Mouse (Mus musculus) adrenal gland, postnatal 25 days (tissue): ENCODE measurements at regions not wholly inside any gene's neighbourhood (a gene's known extent, or its start where the extent isn't known, plus 50 kb on each side); places are given as distances from the start of the nearest gene placed in this dataset.

Experiments used
- DNase-seq: peaks from one replicate; pipeline ENCODE4 v3.0.0; 2021; ENCODE audit warnings: mixed read lengths

- DNase-seq, result no peak
Measured at GRCm38 (mm10) chr8:82702044-82702443, 71.9 kb downstream of the Zfp330 start.

DNA sequence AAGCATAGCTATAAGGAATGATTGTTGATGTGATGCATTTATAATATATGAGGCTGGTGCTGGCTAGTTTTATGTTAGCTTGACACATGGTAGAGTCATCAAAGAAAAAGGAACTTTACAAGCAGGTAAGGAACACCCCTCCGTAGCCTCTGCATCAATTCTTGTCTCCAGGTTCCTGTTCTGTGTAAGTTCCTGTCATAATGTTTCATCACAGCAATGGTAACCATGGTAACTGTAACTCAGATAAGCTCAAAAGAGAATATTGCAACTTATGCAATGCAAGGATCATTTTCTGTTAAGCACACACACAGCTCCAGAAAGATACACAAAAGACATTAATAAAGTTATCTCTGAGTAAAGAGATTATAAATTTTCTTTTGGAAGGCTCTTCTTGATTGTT, 73.5 kb downstream of the Zfp330 start:
- DNase-seq, result no peak

- no peak for DNase-seq
Measured at GRCm38 (mm10) chr8:82699221-82699620, 74.7 kb downstream of the Zfp330 start.

DNA sequence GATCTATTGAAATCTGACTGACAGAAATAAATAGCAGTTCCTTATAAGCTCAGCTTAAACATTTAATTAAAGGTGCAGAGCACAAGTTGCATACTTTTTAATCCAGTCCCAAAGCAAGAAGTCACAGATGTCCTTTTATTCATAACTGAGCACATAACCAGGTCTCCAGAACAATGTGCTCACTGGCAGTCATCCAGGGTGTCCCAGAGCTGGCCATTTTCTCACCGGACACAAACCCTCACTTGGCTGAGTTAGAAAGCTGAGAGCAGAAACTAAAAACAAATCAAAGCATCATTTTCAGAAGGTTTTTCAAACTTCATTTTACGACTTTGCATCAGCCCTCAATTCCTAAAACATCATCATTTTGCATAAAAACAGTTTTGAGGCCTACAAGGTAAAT, 75.9 kb downstream of the Zfp330 start:
- DNase-seq, result no peak

- DNase-seq, result no peak
Measured at GRCm38 (mm10) chr8:82693086-82693485, 80.9 kb downstream of the Zfp330 start.

- DNase-seq, result peak; percentile 34
Measured at GRCm38 (mm10) chr8:82689322-82689721, 84.6 kb downstream of the Zfp330 start.

DNA sequence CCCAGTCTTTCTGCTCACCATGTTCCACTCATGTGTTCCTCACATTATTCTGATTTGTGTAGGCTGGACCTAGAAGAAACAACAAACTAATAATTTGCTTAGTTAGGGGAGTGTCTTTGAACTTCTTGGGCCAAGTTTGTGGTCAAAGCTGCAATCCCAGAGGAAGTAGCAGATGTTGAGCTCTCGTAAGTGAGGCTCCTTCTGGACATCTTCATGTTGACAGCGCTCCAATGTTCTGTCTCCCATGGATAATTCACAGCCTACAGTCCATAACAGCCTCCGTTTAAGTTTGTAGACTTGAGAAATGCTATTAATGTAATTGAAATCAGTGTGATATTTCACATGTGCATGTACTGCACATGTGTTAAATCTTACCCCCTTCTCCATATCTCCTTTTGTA, 88.0 kb downstream of the Zfp330 start:
- no peak for DNase-seq

- DNase-seq, result no peak
Measured at GRCm38 (mm10) chr8:82678793-82679192, 95.2 kb downstream of the Zfp330 start.

DNA sequence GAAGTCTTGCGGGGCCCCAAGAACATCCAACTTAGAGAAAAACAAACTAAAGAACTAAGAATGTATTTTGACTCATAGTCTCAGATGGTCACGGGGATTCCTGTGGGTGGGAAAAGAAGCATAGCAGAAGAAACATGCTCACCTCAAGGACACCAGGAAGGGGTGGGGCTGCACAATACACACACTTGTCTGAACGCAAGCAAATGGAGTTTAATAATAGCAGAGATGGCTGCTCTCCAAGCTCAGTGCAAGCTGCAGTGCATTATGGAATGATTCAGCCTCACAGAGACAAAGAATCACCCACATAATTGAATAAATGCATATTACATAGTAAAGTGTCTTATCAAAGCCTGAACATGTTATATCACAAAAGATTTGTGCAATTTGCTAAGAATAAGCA, 96.2 kb downstream of the Zfp330 start:
- DNase-seq, result no peak

GRCm38 (mm10) chr8:82669241-82669640, 104.7 kb downstream of the Zfp330 start:
- no peak for DNase-seq

DNA sequence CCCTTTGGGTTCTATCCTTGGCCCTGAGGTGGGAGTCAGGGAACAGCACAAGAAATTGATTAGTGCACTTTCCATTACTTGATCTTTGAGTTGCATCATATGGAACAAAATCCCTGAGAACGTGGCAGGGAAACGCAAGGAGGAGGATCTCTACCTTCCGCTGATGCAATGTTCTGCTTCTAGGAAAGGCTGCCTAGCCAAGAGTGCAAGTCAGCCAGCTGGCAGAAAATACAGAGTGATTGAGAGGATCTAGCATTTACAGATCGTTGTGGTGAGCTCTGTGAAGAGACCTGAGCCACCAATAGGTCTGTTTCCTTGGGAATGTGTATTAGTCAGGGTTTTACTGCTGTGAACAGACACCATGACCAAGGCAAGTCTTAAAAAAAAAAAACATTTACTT, 108.8 kb downstream of the Zfp330 start:
- no peak for DNase-seq

- DNase-seq, result no peak
Measured at GRCm38 (mm10) chr8:82640502-82640901, 133.5 kb downstream of the Zfp330 start.

DNA sequence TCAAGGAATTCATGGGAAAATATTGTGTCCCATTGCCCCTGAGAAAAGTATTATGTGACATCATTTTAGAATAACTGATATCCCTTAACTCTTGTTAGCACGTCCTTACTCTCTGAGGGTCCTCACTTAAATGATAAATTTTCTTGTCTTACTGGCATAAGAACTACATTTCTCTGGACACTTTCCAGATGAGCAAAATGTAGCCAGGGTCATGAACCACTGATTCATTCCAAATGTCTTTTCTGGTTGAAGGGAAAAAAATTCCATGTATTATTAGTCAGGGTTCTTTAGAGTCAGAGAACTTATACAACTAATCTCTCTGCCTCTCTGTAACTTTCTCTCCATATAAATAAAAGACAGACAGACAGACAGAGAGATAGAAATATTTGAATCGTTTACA, 143.5 kb downstream of the Zfp330 start:
- DNase-seq, result no peak

DNA sequence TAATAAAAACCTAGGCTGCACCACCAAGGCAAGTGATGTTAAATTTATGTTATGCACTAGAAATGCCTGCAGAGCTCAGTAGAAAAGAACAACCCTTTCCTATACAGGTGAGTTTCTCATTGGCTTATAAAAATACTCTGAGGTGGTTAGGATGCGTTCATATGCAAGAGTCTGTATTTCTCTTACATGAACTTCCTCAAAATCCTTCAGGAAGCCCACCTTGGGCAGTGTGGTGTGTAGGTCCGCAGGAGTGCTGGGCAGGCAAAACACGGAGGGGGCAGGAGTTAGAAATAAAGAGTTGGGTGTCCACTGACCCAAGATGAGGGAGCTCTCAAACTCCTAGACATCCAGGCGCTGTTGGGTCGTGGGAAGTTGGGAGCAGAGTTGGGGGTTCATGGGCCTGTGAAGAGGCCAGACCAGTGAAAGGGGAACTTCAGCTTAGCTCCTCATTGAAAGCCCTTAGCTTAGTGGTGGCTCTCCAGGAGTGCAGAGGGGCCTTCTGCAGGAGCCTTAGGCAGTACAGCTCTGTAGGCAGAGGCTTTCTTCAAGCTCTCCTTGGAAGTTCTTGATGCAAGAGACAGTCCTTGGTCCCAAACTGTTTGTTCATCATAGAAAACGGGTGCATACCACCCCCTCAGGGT, 150.0 kb downstream of the Zfp330 start:
- DNase-seq, result no peak

GRCm38 (mm10) chr8:82618668-82619067, 155.3 kb downstream of the Zfp330 start:
- no peak for DNase-seq

DNA sequence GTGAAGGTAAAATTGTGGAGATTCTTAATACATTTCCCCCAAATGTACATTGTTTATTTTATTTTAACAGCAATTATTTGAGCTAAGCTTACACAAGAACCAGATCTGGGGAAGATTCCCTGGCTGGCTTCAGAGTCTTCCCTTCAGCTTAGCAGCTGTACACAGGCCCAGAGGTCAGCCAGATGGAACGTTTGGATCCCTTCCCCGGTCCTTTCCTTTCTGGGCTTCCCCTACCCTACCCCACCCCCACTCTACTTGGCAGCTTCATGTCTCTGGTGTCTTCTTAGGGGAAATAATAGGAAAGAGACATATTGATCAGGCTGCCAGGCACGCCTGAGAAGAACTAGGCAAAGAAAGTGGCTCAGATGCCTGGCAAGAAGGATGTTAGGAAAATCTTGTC, 172.4 kb downstream of the Zfp330 start:
- peak; percentile 17 for DNase-seq

DNA sequence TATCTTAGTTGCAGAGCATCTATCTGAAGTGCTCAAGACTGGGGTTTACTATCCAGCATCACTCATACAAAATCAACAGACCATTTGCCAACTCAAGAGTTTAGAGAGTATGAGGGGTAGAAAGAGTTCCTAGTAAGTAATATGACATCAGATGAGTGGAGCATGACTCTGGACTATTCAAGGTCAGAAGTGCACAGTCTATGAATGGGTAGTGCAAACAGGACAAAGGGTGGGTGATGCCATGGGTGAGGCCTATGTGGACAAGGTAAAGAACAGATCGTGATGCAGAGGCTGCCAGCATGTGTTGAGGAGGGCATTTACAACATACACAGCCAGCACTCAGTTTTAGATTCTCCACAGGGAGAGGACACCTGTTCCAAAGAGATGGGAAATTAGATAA, 170.4 kb upstream of the Il15 start:
- DNase-seq, result no peak

DNA sequence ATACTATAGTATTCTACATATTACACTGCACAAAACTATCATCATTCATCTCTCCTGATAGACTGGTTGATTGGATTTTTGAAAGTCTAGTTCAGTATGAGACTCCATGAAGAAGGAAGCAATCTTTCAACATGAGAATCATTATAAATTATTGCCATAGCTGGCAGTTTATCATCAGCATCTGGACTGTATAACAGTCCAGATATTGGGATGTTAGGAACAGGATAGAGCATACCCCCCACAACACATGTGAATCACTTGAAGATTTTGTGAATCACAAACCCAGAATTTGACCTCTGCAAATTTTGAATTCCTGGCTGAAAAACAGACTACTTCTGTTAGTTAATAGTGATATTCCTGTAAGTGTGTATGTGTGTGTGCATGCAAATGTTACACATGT, 135.1 kb upstream of the Il15 start:
- DNase-seq, result no peak

GRCm38 (mm10) chr8:82529153-82529552, 126.1 kb upstream of the Il15 start:
- no peak for DNase-seq

- DNase-seq, result no peak
Measured at GRCm38 (mm10) chr8:82523866-82524265, 120.8 kb upstream of the Il15 start.

- DNase-seq, result peak; percentile 16
Measured at GRCm38 (mm10) chr8:82498496-82498895, 95.5 kb upstream of the Il15 start.

- peak; percentile 14 for DNase-seq
Measured at GRCm38 (mm10) chr8:82477856-82478255, 74.8 kb upstream of the Il15 start.

GRCm38 (mm10) chr8:82477426-82477769, 74.4 kb upstream of the Il15 start:
- DNase-seq, result no peak

- no peak for DNase-seq
Measured at GRCm38 (mm10) chr8:82476708-82477425, 73.8 kb upstream of the Il15 start.
